Mouse (Mus musculus): ENCODE measurements around the gene Cdc25a.
A peak's percentile ranks its signal among the peaks of the same experiment; 100 is the strongest.

The Cdc25a gene

DNA sequence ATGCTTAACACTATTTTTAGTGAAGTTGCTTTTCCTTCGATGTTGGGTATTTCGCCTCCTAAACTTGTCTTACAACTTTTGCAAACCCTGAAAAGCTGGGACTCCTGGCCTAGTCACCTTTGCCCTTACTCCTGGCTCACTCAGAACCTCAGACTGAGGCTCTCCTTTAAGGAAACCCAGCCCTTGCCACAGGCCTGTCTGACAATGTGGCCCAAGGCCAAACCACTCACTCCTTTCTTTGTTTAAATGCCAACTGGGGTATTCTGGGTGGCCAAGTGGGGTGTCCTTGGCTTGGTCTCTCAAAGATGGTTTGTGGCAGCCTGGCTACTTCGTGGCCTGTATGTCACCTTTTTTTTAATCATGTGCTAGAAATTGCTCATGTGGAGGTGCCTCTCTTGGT is 1.4 kb downstream of the Cdc25a start:
- Histone ChIP-seq H3K36me3 (ENCODE audit: control insufficient read depth, insufficient read depth, low read length, poor library complexity, severe bottlenecking) (peaks cover 9% of the 10 kb centered on the region), H3K27me3 (ENCODE audit: control insufficient read depth, insufficient read depth, low read length, poor library complexity, severe bottlenecking) (no peaks in the 10 kb centered on the region)
- no peak for DNase-seq (ENCODE audit: low read depth, low spot score)

DNA sequence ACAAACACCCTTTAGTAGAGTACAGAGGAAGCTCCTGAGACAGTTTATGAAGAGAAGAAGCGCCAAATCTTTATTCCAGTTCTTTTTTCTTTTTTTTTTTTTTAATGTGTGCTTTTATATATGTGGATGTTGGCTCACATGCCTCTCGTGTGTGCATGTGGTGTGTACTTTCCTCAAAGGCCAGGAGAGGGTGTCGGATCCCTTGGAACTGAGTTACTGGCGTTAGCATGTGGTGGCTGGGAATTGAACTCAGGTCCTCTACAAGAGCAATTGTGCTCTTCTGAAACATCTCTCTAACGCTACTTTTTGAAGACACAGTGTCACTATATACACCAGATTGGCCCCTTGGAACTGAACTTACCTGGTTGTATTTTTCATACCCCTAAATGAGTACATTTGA is 2.3 kb downstream of the Cdc25a start:
- no peaks in the 10 kb centered on the region for H3K27me3 ChIP-seq (ENCODE audit: control insufficient read depth, insufficient read depth, low read length, poor library complexity, severe bottlenecking)
- H3K36me3 ChIP-seq (ENCODE audit: control insufficient read depth, insufficient read depth, low read length, poor library complexity, severe bottlenecking) = peaks cover 13% of the 10 kb centered on the region
- DNase-seq (ENCODE audit: low read depth, low spot score) = no peak

DNA sequence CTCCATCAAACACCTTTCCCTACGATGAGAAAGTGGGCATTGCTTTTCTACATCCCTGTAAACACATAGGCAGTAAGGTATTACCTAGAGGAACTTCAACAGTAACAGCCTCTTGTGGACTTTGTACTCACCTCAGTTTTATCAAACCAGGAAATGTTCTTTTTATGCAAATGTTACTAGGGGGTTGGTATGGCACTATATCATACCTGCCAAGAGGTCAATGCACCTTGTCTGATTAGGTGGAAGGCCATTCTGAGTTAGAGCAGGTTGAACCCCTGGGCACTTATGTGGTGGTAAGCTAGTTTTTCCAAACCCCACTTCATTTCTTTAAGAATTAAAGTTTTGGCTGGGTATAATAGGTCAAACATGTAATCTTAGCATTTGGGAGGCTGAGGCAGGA is 3.9 kb downstream of the Cdc25a start:
- H3K27me3 ChIP-seq (ENCODE audit: control insufficient read depth, insufficient read depth, low read length, poor library complexity, severe bottlenecking) = no peaks in the 10 kb centered on the region
- DNase-seq (ENCODE audit: low read depth, low spot score) = no peak
- peaks cover 16% of the 10 kb centered on the region for H3K36me3 ChIP-seq (ENCODE audit: control insufficient read depth, insufficient read depth, low read length, poor library complexity, severe bottlenecking)

DNA sequence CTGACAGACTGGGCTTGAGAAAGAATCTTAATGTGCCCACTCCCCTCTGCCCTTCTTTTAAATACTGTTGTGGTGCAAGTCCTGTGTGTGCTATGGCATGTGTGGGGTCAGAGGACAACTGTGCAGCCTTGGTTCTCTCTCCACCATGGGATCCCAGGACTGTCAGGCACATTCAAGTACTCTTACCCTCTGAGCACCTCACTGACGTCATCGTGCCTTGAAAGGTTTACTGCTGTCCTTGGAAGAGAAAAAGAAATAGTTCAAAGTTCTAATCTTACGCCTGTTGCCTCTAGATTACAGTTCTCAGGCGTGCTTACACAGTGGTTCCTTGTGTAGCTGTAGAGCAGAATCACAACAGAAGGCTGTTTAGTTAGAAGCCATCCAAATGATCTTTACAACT is 10.9 kb downstream of the Cdc25a start:
- no peak for DNase-seq (ENCODE audit: low read depth, low spot score)
- Histone ChIP-seq H3K36me3 (ENCODE audit: control insufficient read depth, insufficient read depth, low read length, poor library complexity, severe bottlenecking) (peaks cover 24% of the 10 kb centered on the region), H3K27me3 (ENCODE audit: control insufficient read depth, insufficient read depth, low read length, poor library complexity, severe bottlenecking) (no peaks in the 10 kb centered on the region; the same call in 1 of the 2 replicates)

DNA sequence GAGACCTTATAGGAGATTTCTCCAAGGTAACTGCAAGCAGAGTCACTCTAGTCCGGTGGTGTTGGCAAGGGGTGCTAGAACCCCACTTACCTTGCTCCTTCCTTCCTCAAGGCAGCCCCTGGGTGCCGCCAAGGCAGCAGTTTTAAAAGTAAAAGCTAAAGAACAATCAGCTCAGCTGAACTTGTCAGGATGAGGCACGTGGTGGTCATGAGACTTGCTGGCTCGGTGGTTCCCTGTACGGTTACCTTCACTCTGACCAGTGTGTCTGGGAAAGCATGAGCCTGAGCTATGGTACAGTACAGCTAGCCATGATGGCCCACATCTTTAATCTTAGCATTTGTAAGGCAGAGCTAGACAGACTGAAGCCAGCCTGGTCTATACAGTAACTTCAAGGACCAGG is 11.9 kb downstream of the Cdc25a start:
- peaks cover 23% of the 10 kb centered on the region for H3K36me3 ChIP-seq (ENCODE audit: control insufficient read depth, insufficient read depth, low read length, poor library complexity, severe bottlenecking)
- no peak for DNase-seq (ENCODE audit: low read depth, low spot score)
- H3K27me3 ChIP-seq (ENCODE audit: control insufficient read depth, insufficient read depth, low read length, poor library complexity, severe bottlenecking) = no peaks in the 10 kb centered on the region; the same call in 1 of the 2 replicates

DNA sequence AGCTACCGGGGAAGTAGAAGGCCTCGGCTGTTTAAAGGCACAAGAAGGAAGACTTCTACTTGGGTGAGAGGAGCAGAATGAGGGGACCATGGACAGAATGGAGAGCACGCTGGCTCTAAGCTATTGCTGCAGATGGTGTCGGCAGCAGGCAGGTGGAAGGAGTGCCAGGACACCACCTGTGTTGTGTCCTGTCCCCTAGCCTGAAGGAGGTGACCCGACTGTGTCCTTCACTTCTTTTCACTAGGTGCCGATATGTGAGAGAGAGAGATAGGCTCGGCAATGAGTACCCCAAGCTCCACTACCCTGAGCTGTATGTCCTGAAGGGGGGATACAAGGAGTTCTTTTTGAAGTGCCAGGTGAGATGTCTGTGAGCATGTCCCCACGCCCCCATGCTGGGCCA is 16.1 kb downstream of the Cdc25a start:
- Histone ChIP-seq H3K27me3 (ENCODE audit: control insufficient read depth, insufficient read depth, low read length, poor library complexity, severe bottlenecking) (no peaks in the 10 kb centered on the region; the same call in 1 of the 2 replicates), H3K36me3 (ENCODE audit: control insufficient read depth, insufficient read depth, low read length, poor library complexity, severe bottlenecking) (peaks cover 21% of the 10 kb centered on the region; the same call in 1 of the 2 replicates)
- no peak for DNase-seq (ENCODE audit: low read depth, low spot score)

DNA sequence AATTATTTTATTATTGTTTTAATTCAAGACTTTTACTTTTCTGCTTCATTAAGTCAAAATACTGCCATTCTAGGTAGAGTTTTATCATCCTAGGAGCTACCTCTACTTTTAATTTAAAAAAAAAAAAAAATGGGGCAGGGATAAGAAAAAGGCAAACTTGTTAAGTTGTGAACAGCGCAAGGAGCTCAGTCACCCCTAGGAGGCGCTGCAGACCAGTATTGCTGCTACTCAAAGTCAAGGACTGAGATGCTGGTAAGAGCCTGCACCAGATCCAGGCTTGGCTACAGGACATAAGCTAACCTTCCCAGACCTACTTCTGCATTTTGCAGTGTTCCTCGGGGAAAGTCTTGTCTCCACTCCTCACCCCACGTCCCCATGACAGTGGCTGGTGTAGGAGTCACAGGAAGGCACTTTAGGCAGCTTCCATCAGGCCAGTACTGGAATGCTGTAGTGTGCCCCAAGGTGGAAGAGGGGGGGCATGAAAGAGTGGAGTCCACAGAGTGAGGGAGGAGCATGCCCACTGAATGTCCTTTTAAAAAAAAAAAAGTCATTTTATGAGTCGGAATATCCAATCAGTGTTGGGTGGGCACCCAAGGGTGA is 17.4 kb downstream of the Cdc25a start:
- H3K36me3 ChIP-seq (ENCODE audit: control insufficient read depth, insufficient read depth, low read length, poor library complexity, severe bottlenecking) = peaks cover 18% of the 10 kb centered on the region; the same call in 1 of the 2 replicates
- DNase-seq (ENCODE audit: low read depth, low spot score) = peak; percentile 87
- H3K27me3 ChIP-seq (ENCODE audit: control insufficient read depth, insufficient read depth, low read length, poor library complexity, severe bottlenecking) = no peaks in the 10 kb centered on the region

DNA sequence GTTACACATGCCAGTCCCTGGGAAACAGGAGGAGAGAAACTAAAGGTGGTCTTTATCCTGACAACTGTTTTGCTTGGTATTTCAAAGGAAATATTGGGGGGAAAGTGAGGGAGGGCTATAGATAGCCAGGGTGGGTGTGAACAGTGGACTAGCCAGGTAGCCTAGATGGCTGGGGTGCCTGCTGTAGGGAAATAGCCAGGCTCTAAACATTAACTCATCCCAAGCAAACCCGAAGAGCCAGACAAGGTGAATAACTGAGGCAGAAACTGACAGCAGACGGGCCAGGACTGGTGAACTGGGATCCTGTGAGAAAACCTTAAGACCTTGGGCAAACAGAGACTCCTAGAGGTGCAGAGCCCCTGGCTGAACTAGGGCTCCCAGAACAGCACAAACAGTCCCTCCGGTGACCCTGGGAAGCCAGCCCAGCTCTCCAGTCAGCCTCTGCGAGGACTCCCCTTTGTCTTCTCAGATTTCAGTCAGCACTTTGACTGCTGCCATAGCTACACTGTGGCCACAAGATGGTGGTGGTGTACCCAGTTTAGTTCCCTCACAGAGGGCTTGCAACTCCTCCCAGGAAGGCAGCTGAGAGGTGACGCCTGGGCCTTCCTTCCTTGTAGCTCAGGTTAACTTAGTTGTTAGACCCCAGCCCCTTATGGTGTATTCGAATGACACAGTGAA is 19.2 kb downstream of the Cdc25a start:
- no peaks in the 10 kb centered on the region for H3K27me3 ChIP-seq (ENCODE audit: control insufficient read depth, insufficient read depth, low read length, poor library complexity, severe bottlenecking)
- DNase-seq (ENCODE audit: low read depth, low spot score) = peak; percentile 66
- peaks cover 12% of the 10 kb centered on the region; the same call in 1 of the 2 replicates for H3K36me3 ChIP-seq (ENCODE audit: control insufficient read depth, insufficient read depth, low read length, poor library complexity, severe bottlenecking)

DNA sequence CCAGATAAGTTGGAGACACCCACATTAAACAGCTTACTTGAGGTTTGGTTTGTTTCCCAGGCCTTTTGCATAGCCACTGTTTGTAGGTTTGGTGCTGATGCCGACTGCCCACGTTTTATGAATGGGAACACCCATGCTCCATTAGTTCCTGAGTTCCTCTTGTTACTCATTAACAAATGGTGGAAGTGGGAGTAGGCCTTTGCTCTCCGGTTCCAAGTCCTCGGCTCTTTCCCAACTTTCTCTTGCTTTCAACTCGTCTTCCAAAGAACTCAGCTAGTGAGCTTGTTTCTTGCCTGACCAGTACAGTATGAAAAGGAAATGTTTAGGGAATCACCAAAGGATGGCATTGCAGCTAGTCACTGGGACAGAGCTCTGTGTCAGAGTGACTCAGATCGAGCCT is 20.2 kb downstream of the Cdc25a start:
- peaks cover 7% of the 10 kb centered on the region; the same call in 1 of the 2 replicates for H3K36me3 ChIP-seq (ENCODE audit: control insufficient read depth, insufficient read depth, low read length, poor library complexity, severe bottlenecking)
- no peak for DNase-seq (ENCODE audit: low read depth, low spot score)

DNA sequence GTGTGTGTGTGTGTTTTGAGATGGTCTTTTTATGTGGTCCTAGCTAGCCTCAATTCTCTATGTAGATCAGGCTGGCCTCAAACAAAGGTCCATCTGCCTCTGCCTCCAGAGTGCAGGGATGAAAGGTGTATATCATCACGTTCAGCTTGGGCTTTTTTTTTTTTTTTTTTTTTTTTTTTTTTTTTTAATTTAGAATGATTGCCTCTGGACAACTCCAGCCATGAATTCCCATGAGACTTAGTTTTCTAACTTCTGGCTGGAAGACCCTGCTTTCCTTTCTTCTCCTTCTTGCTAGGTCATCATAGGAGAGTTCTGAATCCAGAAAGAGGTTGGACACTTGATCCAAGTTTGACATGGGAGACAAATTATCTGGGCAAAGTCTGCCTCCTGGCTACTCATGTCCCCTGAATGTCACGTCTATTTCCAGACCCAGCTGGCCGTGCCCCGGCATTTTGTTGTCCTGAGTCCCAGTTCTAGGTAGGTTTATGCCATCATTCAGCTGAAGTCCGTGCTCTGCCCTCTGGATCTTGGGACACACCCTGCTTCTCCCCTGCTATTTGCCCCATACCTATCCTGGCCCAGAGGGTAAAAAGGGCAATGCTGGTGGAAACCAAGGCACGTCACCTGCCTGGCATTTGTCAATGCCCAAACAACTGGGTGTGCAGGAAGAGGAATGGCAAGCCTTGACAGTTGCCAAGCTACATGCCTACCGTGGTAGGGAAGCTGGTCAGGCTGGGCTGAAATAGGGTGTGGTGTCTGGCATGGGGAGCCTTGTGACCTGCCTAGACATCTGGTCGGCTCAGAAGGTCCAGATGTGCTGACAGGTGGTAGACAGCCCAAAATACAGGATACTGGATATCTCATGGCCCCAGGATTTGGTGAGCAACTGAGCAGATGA is 21.1 kb downstream of the Cdc25a start:
- no peak for DNase-seq (ENCODE audit: low read depth, low spot score)
- peaks cover 4% of the 10 kb centered on the region; the same call in 1 of the 2 replicates for H3K36me3 ChIP-seq (ENCODE audit: control insufficient read depth, insufficient read depth, low read length, poor library complexity, severe bottlenecking)
- no peaks in the 10 kb centered on the region for H3K27me3 ChIP-seq (ENCODE audit: control insufficient read depth, insufficient read depth, low read length, poor library complexity, severe bottlenecking)

More for the DNA sequence above, 20.2 kb downstream of the Cdc25a start:
- no peaks in the 10 kb centered on the region for H3K27me3 ChIP-seq (ENCODE audit: control insufficient read depth, insufficient read depth, low read length, poor library complexity, severe bottlenecking)

DNA sequence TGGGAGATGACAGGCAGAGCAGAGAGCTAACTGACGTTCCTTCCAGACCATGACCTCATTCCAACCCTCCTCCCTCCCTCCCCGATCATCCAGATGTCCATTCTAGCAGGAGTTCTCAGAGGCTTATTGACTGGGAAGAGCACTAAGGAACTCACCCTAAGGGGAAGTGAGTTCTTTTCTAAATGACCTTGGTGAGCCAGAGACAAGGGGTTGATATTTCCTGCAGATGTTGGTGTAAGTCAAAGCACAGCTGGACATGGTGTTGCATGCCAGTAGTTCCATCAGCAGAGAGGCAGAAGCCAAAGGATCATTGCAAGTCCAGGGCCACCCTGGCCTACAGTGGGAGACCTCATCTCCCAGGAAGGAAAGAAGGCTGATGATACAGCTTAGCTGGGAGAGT is 22.6 kb downstream of the Cdc25a start:
- no peak for DNase-seq (ENCODE audit: low read depth, low spot score)
- Histone ChIP-seq H3K27me3 (ENCODE audit: control insufficient read depth, insufficient read depth, low read length, poor library complexity, severe bottlenecking) (no peaks in the 10 kb centered on the region), H3K36me3 (ENCODE audit: control insufficient read depth, insufficient read depth, low read length, poor library complexity, severe bottlenecking) (no peaks in the 10 kb centered on the region)

DNA sequence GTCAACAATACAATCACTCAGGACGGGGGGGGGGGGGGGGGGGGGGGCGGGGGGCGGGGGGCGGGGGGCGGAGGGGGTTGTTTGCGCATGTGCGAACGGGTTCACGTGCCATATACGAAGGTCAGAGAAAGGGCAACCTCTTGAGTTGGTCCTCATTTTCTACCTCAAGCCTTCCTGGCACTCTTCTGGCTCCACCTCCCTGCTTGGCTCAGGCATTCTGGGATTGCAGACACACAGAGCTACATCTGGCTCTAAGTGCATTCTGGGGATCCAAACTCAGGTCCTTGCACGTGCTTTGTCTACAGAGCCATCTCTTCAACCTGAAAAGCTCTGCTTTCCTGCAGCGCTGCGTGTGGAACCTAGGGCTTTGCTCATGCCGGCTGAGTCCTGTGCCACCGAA is 24.0 kb downstream of the Cdc25a start:
- no peaks in the 10 kb centered on the region for H3K27me3 ChIP-seq (ENCODE audit: control insufficient read depth, insufficient read depth, low read length, poor library complexity, severe bottlenecking)
- H3K36me3 ChIP-seq (ENCODE audit: control insufficient read depth, insufficient read depth, low read length, poor library complexity, severe bottlenecking) = no peaks in the 10 kb centered on the region
- no peak for DNase-seq (ENCODE audit: low read depth, low spot score)

DNA sequence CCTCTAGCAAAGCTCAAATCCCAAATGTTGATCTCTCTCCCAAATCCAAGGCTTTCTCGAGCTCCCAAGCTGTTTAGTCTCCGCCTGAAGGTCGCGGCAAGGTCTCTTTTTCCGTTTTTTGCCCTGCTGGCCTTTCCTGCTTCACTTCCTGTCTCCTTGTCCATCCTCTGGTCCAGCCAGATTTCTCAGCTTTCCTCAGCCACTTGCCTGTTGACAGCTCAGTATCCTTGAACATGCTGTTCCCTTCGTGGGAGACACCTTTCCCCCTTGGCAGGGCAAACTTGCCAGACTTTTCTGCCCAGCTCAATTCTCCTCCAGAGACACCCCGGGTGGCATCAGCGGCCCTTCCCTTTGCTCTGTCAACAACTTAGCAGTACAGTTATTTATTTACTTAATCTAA is 24.4 kb downstream of the Cdc25a start:
- H3K27me3 ChIP-seq (ENCODE audit: control insufficient read depth, insufficient read depth, low read length, poor library complexity, severe bottlenecking) = no peaks in the 10 kb centered on the region
- no peak for DNase-seq (ENCODE audit: low read depth, low spot score)
- no peaks in the 10 kb centered on the region for H3K36me3 ChIP-seq (ENCODE audit: control insufficient read depth, insufficient read depth, low read length, poor library complexity, severe bottlenecking)

DNA sequence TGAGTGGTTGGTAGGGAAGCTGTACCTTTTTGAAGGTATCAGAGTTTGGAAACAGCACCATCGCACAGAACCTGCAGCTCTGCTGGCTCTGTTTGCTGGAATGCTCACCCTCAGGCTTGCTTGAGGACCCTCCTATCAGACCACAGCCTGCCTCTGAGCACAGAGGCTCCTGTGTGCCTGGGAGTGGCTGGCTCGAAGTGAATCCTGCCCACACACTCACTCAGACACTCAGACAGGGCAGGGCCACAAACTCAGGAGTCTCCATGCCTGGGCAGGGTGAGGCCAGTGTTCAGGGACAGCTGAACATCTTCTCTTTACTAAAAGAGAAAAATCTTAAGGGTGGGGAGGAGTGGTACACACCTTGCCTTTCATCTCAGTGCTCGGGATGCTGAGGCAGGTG is 25.2 kb downstream of the Cdc25a start:
- no peaks in the 10 kb centered on the region for H3K36me3 ChIP-seq (ENCODE audit: control insufficient read depth, insufficient read depth, low read length, poor library complexity, severe bottlenecking)
- DNase-seq (ENCODE audit: low read depth, low spot score) = no peak
- no peaks in the 10 kb centered on the region for H3K27me3 ChIP-seq (ENCODE audit: control insufficient read depth, insufficient read depth, low read length, poor library complexity, severe bottlenecking)

DNA sequence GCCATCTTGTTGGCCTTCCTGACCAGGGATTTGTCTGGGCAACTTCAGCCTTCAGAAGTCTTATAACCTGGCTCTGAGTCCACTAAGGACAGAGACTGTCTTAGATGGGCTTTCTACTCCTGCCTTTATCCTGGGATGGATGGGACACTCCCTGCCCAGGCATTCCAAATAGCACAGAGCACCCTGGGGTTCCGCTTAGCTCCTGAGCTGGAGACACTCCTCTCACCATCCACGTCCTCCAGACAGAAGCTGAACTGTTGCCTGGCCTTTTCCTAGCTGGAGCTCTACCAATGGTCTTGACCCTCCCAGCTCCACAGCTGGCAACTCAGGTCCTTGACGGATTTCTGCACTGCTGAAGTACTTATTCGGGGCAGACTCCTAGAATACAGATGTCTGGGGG is 26.9 kb downstream of the Cdc25a start:
- H3K27me3 ChIP-seq (ENCODE audit: control insufficient read depth, insufficient read depth, low read length, poor library complexity, severe bottlenecking) = no peaks in the 10 kb centered on the region
- no peak for DNase-seq (ENCODE audit: low read depth, low spot score)
- no peaks in the 10 kb centered on the region for H3K36me3 ChIP-seq (ENCODE audit: control insufficient read depth, insufficient read depth, low read length, poor library complexity, severe bottlenecking)

Measured in splenic B cell, adult 2 months (primary cell).